Mouse (Mus musculus) hindbrain, embryonic 16.5 days (tissue): ENCODE data around the gene Tmem29. TPM values are rescaled to one million over a fixed set of nuclear protein-coding genes. Genes with fewer than 3 reads are reported as not detected.
"Not testable (repeated sequence)": the region's sequence is repeated elsewhere in the genome, so short reads cannot be mapped to it uniquely, and the experiment has no call there.

Experiments used
- ATAC-seq: fragments of 200-750 bp; cut with Nextera tagmentation; 2 replicates; pipeline ENCODE4 v1.8.0; 2017; ENCODE audit warnings: moderate TSS enrichment, moderate library complexity
- H3K27ac ChIP-seq: fragments of 300-500 bp; sonication (generic); 2 replicates; pipeline ENCODE4 v1.5.1; 2014; ENCODE audit warnings: low read depth, mild to moderate bottlenecking, control low read depth, low read length, moderate library complexity
- H3K27me3 ChIP-seq: fragments of 300-500 bp; sonication (generic); replicated peaks from 2 replicates; pipeline ENCODE4 v1.6.1; 2014; ENCODE audit warnings: low read length; ENCODE audit not compliant: control insufficient read depth, insufficient read depth
- H3K36me3 ChIP-seq: fragments of 300-500 bp; sonication (generic); 2 replicates; pipeline ENCODE4 v1.6.1; 2014; ENCODE audit warnings: mild to moderate bottlenecking, low read length, moderate library complexity, mixed read lengths; ENCODE audit not compliant: control insufficient read depth, insufficient read depth
- H3K4me1 ChIP-seq: fragments of 300-500 bp; sonication (generic); 2 replicates; pipeline ENCODE4 v1.6.1; 2014; ENCODE audit warnings: low read depth, low read length; ENCODE audit not compliant: control insufficient read depth, insufficient read depth
- H3K4me2 ChIP-seq: fragments of 300-500 bp; sonication (generic); 2 replicates; pipeline ENCODE4 v1.6.1; 2014; ENCODE audit warnings: mild to moderate bottlenecking, low read length, control low read depth, moderate library complexity
- H3K4me3 ChIP-seq: fragments of 300-500 bp; sonication (generic); 2 replicates; pipeline ENCODE4 v1.5.1; 2014; ENCODE audit warnings: mild to moderate bottlenecking, low read length, control low read depth, moderate library complexity
- H3K9ac ChIP-seq: fragments of 300-500 bp; sonication (generic); 2 replicates; pipeline ENCODE4 v1.6.1; 2014; ENCODE audit warnings: low read depth, mild to moderate bottlenecking, control low read depth, low read length, moderate library complexity
- H3K9me3 ChIP-seq: fragments of 300-500 bp; sonication (generic); 2 replicates; pipeline ENCODE4 v1.6.1; 2014; ENCODE audit warnings: mild to moderate bottlenecking, low read length, moderate library complexity; ENCODE audit not compliant: control insufficient read depth
- whole genome bisulfite sequencing: fragments of 180-500 bp; shearing (Covaris S2); extraction: QIAGEN DNeasy Blood & Tissue Kit; methylation state at CpG from one replicate; pipeline ENCODE4 v1.1.7; 2014; 5-methylcytosine and 5-hydroxymethylcytosine counted together
- polyA plus RNA-seq: library from polyadenylated mRNA; unstranded; fragments of >200 nt; fragmentation: Nextera tagmentation; extraction: Ambion mirVana; gene quantifications from 2 replicates; pipeline ENCODE4 v1.2.1, GENCODE M21; 2015

Tmem29 gene
- polyA plus RNA-seq: 74.6 and 78.2 TPM in 2 replicates

DNA sequence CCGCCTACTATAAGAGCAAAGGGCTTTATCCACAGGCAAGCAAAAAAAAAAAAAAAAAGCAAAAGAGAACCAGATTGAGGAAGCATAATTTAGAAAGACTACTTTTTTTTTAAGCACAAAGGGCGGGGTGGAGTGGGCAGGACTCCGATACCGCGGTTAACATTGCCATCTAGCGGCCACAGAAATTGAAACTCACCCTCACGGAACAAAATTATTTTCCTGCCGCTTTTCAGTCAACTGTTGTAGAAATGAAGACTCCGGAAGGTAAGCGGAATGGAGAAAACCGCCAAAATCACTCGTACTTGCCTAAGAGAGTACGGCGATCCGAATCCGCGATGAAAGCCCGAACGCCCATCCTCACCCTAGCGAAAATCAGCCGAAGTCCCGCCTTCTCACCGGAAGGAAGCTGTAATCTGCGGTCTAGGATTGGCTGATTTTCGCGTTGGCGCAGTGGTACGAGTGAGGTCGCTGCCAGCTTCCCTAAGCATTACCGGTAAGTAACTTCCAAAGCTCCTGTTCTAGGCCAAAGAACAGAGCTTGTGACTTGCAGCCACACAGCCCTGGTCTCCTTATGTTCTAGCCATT, at the start of gene Tmem29:
Tmem29 (minus strand) TSS at position 389 of the 585 bp plus-strand sequence.
- Histone ChIP-seq H3K27me3 (no peaks in the 10 kb centered on the region), H3K27ac (peak within 1 kb of the TSS; percentile 82), H3K9ac (peak within 1 kb of the TSS; percentile 65), H3K9me3 (no peaks in the 10 kb centered on the region), H3K36me3 (no peaks in the 10 kb centered on the region), H3K4me3 (peak within 1 kb of the TSS; percentile 49), H3K4me2 (peak within 1 kb of the TSS; percentile 54), H3K4me1 (peaks cover 3% of the 10 kb centered on the region; the same call in 1 of the 2 replicates)
- 3% methylated on average over 30 of the region's 30 CpGs for WGBS
- peak; percentile 98 for ATAC-seq

DNA sequence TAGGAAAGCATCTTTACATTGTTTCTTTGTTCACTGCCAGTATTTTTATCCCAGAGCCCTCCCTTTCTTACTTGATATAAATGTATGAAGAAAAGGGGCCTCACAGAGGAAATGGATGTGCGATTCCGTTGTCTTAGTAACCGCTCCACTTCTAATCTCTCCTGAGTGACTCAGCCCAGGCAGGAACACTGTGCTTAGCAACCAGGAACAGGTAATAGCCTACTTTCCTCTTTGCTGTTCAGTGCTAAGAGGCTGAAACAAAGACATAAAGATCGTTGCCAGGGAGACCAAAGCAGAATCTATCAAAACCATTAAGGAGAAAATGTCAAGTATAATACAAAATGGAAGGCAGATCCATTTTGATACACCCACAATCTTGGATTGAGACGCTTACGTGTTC, 49.7 kb upstream of the Tmem29 start:
- Histone ChIP-seq H3K27ac (peak overlapping the region; percentile 51), H3K4me3 (no peak overlapping the region)
- WGBS: 69% methylated on average over 6 of the region's 6 CpGs

DNA sequence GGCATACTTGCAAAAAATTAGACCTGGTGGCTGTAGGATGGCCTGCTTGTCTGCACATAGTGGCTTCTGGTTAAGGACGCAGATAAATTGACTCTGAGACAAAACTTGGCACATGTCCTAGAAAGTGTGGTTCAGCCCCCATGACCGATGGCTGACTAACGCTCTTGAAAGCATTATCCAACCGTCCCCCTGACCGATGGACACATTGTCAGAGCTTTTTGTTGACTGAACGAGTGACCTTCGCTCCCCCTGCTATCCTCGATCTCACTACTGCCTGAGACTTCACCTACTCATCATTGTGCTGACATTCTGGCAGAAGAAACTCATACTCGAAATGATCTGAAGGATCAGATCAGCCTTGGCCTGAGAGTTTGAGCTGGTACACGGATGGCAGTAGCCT, 28.9 kb upstream of the Tmem29 start:
- not testable (repeated sequence) for H3K4me3 ChIP-seq

More for the DNA sequence above, 49.7 kb upstream of the Tmem29 start:
- Histone ChIP-seq H3K27me3 (no peaks in the 10 kb centered on the region), H3K4me1 (no peaks in the 10 kb centered on the region), H3K4me2 (no peak overlapping the region), H3K36me3 (no peaks in the 10 kb centered on the region), H3K9me3 (no peaks in the 10 kb centered on the region), H3K9ac (no peak overlapping the region)
- peak; percentile 91 for ATAC-seq

DNA sequence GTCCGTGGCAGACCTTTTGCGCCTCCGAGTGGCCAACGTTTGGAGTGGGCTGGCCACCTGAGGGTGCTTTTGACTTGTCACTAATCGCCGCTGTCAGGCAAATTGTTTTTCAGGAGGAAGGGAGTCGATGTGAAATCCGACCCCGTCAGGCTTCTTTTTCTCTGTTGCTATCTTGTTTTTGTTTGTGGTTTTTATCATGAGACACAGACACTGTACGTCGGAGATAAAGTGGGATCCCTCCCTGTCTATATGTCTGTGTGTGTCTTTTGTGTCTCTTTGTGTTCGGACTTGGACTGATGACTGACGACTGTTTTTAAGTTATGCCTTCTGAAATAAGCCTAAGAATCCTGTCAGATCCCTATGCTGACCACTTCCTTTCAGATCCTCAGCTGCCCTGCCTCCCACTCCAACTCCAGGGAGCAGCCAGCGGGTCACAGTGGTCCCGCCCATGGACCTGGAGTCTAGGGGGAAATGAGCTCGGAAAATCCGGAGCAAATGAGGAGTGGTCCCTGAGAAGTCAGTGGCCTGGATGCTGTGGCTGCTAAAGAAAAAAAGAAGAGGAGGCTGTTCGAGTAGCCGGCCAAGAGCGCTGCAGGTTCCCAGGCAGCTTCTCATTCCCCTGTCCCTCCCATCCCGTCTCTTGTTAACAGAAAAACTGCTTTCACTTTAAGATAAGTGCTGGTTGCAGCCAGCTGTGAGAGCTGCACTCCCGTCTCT, 27.5 kb upstream of the Tmem29 start:
- not testable (repeated sequence) for ATAC-seq, H3K27me3 ChIP-seq, H3K36me3 ChIP-seq, H3K27ac ChIP-seq, H3K4me3 ChIP-seq, H3K4me1 ChIP-seq, H3K9me3 ChIP-seq, H3K4me2 ChIP-seq, H3K9ac ChIP-seq
- WGBS: 35% methylated on average over 3 of the region's 22 CpGs

More for the DNA sequence above, 28.9 kb upstream of the Tmem29 start:
- not testable (repeated sequence) for H3K27me3 ChIP-seq, H3K27ac ChIP-seq, H3K4me2 ChIP-seq, H3K9me3 ChIP-seq, H3K9ac ChIP-seq, H3K4me1 ChIP-seq, ATAC-seq, H3K36me3 ChIP-seq
- whole genome bisulfite sequencing: 63% methylated on average over 1 of the region's 10 CpGs

DNA sequence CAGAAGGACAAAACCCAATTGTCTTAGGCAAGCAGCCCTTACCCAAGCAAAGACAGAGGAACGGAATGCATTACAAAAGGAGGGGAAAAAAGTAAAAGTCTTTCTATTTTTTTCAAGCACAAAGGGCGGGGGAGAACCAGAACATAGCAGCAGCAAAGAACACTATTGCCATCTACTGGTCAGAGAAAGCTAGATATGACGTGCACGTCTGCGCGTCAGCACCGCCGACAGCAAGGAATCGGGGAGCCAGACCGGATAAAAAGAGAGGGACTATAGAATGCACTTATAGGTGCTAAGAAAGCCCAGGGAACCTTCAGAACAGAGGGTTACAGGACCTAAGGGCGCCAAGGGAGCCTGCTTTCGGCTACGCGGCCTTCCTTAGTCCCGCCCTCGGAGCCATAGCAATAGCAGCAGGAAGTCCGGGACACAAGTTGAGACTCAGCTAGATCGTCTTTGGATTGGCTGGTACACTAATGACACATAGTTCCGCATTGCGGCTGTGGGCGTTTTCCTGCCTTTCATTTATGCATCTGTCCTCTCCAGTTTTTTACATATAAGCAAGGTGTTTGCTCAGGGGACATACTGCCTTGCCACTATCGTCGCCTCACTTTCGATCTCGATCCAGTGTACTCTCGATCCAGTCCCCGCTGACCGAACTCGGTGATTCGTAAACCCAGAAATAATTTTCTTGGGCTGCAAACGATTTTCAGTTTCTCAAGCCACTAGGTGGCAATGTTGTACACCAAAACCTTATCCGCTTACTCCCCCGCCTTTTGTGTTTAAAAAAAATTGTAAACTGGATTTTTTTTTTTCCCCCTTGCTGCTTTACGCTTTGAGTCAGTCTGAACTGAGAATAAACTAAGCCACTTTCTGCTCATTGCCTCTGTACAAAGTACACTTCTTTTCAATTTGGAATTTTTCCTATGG, 19.2 kb upstream of the Tmem29 start:
- Histone ChIP-seq H3K27ac (peak overlapping the region; percentile 93), H3K9ac (peak overlapping the region; percentile 62), H3K4me1 (0 out of 2 replicates have a peak, but pooled peaks cover 2% of the 10 kb centered on the region), H3K9me3 (no peaks in the 10 kb centered on the region), H3K4me2 (peak overlapping the region; percentile 38), H3K4me3 (peak overlapping the region; percentile 47), H3K36me3 (no peaks in the 10 kb centered on the region), H3K27me3 (no peaks in the 10 kb centered on the region)
- WGBS: under 1% methylated on average over 34 of the region's 34 CpGs
- ATAC-seq: peak; percentile 97

DNA sequence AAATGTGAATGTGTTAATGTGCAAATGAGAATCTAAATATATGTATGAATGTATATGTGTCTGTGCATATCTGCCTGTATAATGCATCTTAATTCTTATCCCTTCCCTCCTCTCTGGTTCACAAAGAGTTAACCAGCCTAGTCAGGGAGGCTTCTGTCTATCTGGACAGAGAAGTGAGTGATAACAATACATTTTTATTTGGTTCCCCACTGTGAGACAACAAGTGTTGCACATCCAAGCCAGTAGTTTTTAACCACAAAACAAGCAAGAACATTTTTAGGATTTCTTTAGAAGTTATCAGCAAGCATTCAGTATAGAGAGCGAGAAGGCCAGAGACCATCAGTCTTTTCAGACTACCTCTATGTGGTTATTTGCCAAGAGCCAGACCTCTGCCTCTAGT, 12.5 kb upstream of the Tmem29 start:
- Histone ChIP-seq H3K4me1 (no peaks in the 10 kb centered on the region), H3K4me2 (no peak overlapping the region), H3K9me3 (no peaks in the 10 kb centered on the region), H3K36me3 (no peaks in the 10 kb centered on the region), H3K4me3 (no peak overlapping the region), H3K9ac (no peak overlapping the region), H3K27me3 (no peaks in the 10 kb centered on the region), H3K27ac (no peak overlapping the region)
- WGBS: 100% methylated on average over 1 of the region's 1 CpGs
- ATAC-seq: no peak

DNA sequence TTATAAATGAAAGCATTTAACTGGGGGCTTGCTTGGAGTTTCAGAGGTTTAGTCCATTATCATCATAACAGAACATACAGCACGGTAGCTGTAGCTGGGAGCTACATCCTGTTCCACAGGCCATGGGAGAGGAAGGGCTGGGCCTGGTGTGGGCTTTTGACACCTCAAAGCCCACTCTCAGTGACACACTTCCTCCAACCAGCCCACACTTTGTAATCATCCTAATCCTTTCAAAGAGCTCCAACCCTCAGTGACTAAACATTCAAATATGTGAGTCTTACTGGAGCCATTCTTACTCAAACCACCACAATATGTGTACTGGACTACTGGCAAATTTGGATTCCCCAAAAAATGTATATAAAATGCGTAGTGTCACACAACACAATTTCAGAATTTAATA, 9.3 kb upstream of the Tmem29 start:
- WGBS: 92% methylated on average over 2 of the region's 2 CpGs
- Histone ChIP-seq H3K4me1 (no peaks in the 10 kb centered on the region), H3K4me2 (no peak overlapping the region), H3K27ac (no peak overlapping the region), H3K36me3 (no peaks in the 10 kb centered on the region), H3K4me3 (no peak overlapping the region), H3K9ac (no peak overlapping the region), H3K27me3 (no peaks in the 10 kb centered on the region), H3K9me3 (no peaks in the 10 kb centered on the region)
- ATAC-seq: no peak

DNA sequence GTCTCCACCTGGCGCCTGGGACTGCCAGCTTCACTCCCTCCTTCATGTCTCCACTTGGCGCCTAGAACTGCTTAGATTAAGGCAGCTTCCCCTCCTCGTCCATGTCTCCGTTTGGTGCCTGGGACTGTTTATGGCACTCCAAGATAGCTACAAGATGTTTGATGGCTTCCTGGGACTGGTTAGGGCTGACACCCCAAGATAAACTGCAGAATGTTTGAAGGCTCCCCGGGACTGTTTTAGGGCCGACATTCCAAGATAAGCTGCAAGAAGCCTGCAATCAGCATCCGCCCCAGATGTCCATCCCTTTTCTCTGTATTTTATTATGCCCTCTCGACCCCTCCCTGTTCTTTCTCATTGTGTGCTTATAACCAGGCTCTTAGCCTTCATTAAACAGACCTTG, 7.9 kb upstream of the Tmem29 start:
- H3K9ac ChIP-seq, H3K4me3 ChIP-seq, H3K36me3 ChIP-seq, H3K9me3 ChIP-seq, H3K27me3 ChIP-seq, H3K4me1 ChIP-seq, H3K27ac ChIP-seq, ATAC-seq, H3K4me2 ChIP-seq: not testable (repeated sequence)
- WGBS: 72% methylated on average over 8 of the region's 8 CpGs

DNA sequence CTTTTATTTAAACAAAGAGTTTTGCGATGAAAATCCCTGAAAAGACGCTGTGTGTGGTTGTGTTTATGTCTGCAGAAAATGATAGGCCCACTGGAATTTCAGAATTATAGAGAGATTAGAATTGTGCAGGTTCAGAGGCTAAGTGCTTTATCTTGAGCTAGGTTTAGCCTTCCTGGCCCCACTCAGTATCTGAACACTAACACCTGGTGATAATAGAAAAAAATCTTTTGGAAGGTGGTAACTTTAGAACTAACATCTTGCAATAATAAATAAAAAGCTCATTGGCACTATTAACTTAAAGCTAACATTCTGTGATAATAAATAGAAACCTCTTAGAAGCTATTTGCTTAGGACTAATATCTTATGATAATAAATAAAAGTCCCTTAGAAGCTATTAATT, 1.2 kb upstream of the Tmem29 start:
- Histone ChIP-seq H3K36me3 (no peaks in the 10 kb centered on the region), H3K27ac (no peak overlapping the region), H3K4me3 (no peak overlapping the region), H3K4me2 (no peak overlapping the region), H3K9me3 (no peaks in the 10 kb centered on the region), H3K9ac (no peak overlapping the region), H3K27me3 (no peaks in the 10 kb centered on the region), H3K4me1 (peaks cover 3% of the 10 kb centered on the region; the same call in 1 of the 2 replicates)
- 59% methylated on average over 2 of the region's 2 CpGs for WGBS
- no peak for ATAC-seq
